Mouse (Mus musculus) lung, embryonic 15.5 days (tissue): ENCODE measurements around the gene Gtf3a. TPM values are rescaled to one million over a fixed set of nuclear protein-coding genes. Genes with fewer than 3 reads are reported as not detected.

ENCODE experiments used
- ATAC-seq: fragments of 200-750 bp; cut with Nextera tagmentation; 2 replicates; pipeline ENCODE4 v1.8.0; 2017; ENCODE audit warnings: moderate number of reproducible peaks, borderline replicate concordance; ENCODE audit not compliant: low FRiP score, low TSS enrichment; ENCODE audit errors: extremely low read depth
- H3K27ac ChIP-seq: fragments of 300-500 bp; sonication (generic); 2 replicates; pipeline ENCODE4 v1.5.1; 2015; ENCODE audit warnings: moderate library complexity, mild to moderate bottlenecking, inconsistent platforms
- H3K27me3 ChIP-seq: fragments of 300-500 bp; sonication (generic); 2 replicates; pipeline ENCODE4 v1.6.1; 2015; ENCODE audit warnings: inconsistent platforms
- H3K36me3 ChIP-seq: fragments of 300-500 bp; sonication (generic); 2 replicates; pipeline ENCODE4 v1.6.1; 2015; ENCODE audit warnings: inconsistent platforms
- H3K4me1 ChIP-seq: fragments of 300-500 bp; sonication (generic); 2 replicates; pipeline ENCODE4 v1.6.1; 2015; ENCODE audit warnings: inconsistent platforms
- H3K4me2 ChIP-seq: fragments of 300-500 bp; sonication (generic); 2 replicates; pipeline ENCODE4 v1.6.1; 2015; ENCODE audit warnings: inconsistent platforms, mild to moderate bottlenecking, moderate library complexity
- H3K4me3 ChIP-seq: fragments of 300-500 bp; sonication (generic); 2 replicates; pipeline ENCODE4 v1.5.1; 2015; ENCODE audit warnings: mild to moderate bottlenecking, inconsistent platforms
- H3K9ac ChIP-seq: fragments of 300-500 bp; sonication (generic); 2 replicates; pipeline ENCODE4 v1.6.1; 2015; ENCODE audit warnings: inconsistent platforms
- H3K9me3 ChIP-seq: fragments of 300-500 bp; sonication (generic); 2 replicates; pipeline ENCODE4 v1.6.1; 2016; ENCODE audit warnings: inconsistent platforms
- WGBS: fragments of 180-500 bp; shearing (Covaris S2); methylation state at CpG from one replicate; pipeline ENCODE4 v1.1.7; 2015; 5-methylcytosine and 5-hydroxymethylcytosine counted together
- polyA plus RNA-seq: library from polyadenylated mRNA; unstranded; fragments of >200 nt; fragmentation: Nextera tagmentation; extraction: Ambion mirVana; gene quantifications from 2 replicates; pipeline ENCODE4 v1.2.1, GENCODE M21; 2015

The Gtf3a gene
- polyA plus RNA-seq, 1 experiment from 2014 or later: 133 TPM

DNA sequence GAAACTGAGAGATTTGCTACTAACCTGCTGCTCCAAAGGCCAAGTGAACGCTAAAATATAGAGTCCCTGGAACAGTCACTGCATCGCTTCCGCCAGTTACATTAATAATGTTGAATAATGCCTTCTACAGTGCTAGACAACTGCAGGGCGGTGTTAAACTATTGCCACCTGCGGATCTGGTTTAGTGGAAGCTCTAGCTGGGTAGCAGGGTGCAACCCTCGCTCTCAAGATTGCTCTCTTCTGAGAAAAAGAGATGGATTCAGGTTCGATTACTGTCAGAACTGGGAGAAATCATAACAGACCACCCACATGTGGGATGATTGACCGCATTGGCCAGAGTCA lies 15.5 kb downstream of the Gtf3a start:
- Histone ChIP-seq H3K4me3 (peak overlapping the region; percentile 96), H3K27ac (no peak overlapping the region), H3K9ac (0 out of 2 replicates have a peak overlapping the region, but pooled peaks have one; percentile 31), H3K9me3 (no peaks in the 10 kb centered on the region), H3K27me3 (no peaks in the 10 kb centered on the region), H3K4me1 (peaks cover 10% of the 10 kb centered on the region), H3K36me3 (peaks cover 6% of the 10 kb centered on the region), H3K4me2 (peak overlapping the region; percentile 61)
- 50% methylated on average over 8 of the region's 8 CpGs for WGBS
- ATAC-seq: peak; percentile 19; the same call in 1 of the 2 replicates

- Histone ChIP-seq H3K27ac (no peak overlapping the region), H3K27me3 (no peaks in the 10 kb centered on the region), H3K36me3 (no peaks in the 10 kb centered on the region), H3K4me3 (no peak overlapping the region), H3K4me1 (peaks cover 7% of the 10 kb centered on the region), H3K4me2 (no peak overlapping the region), H3K9ac (no peak overlapping the region), H3K9me3 (no peaks in the 10 kb centered on the region)
- WGBS: 74% methylated on average over 13 of the region's 13 CpGs
- ATAC-seq: no peak
These were observed 20.4 kb downstream of the Gtf3a start for GRCm38 (mm10) chr5:146968695-146969393.

GRCm38 (mm10) chr5:146971776-146972561 lies 23.5 kb downstream of the Gtf3a start:
- Histone ChIP-seq H3K27ac (peak overlapping the region; percentile 57), H3K27me3 (no peaks in the 10 kb centered on the region), H3K4me3 (no peak overlapping the region), H3K4me1 (peaks cover 15% of the 10 kb centered on the region), H3K9me3 (no peaks in the 10 kb centered on the region), H3K9ac (no peak overlapping the region), H3K4me2 (no peak overlapping the region), H3K36me3 (no peaks in the 10 kb centered on the region)
- WGBS: 40% methylated on average over 10 of the region's 10 CpGs
- no peak for ATAC-seq

GRCm38 (mm10) chr5:146973353-146973752 lies 24.9 kb downstream of the Gtf3a start:
- H3K4me3 ChIP-seq: no peak overlapping the region
- H3K27ac ChIP-seq: no peak overlapping the region

DNA sequence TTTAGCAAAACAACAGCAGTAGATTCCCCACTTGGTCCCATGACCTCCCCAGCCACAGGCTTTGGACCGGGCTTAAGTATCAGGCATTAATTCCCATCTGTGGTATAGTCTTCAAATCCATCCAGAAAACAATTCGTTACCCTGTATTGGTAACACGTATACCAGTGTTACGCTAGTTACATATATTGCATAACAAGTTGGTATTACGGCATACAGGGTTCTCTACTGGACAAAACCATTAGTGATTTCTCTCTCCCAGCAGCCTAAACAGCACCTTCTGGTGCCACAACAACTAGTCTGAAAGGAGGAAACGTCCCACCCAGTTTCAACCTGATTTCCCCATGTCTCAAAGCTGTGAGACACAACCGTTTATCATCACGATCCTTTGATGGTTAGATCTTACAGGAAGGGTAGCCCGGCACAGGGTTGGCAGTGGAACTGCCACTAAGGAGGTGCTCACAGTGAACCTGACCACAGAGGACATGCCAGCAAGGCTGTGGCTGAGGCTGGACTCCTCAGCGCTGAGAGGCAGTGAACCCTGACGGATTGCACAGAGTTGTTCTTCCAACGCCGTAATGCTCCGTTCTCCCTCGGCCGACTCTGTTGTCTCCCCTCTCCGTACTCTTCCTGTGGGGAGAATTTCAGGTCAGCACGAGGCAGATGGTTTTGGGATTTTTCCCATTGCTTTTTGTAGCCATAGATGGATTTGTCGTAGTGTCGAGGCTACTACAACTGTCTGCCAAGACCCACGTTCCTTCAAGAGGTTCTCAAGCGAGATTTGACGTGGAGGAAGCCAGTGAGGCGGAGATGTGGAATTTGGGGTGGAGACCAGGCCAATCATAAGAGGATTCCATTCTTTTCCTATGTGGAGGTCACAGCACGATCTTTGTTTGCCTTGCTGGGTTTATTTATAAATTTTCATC lies 25.7 kb downstream of the Gtf3a start:
- peak overlapping the region; percentile 53 for H3K27ac ChIP-seq
- H3K4me1 ChIP-seq: peaks cover 15% of the 10 kb centered on the region
- H3K4me2 ChIP-seq: peak overlapping the region; percentile 40
- ATAC-seq: peak; percentile 66; the same call in 1 of the 2 replicates
- no peak overlapping the region for H3K4me3 ChIP-seq
- WGBS: 52% methylated on average over 25 of the region's 25 CpGs
- H3K9ac ChIP-seq: no peak overlapping the region
- no peaks in the 10 kb centered on the region for H3K9me3 ChIP-seq
- H3K27me3 ChIP-seq: no peaks in the 10 kb centered on the region
- H3K36me3 ChIP-seq: no peaks in the 10 kb centered on the region

More at GRCm38 (mm10) chr5:146973353-146973752, 24.9 kb downstream of the Gtf3a start:
- H3K36me3 ChIP-seq: no peaks in the 10 kb centered on the region
- no peak overlapping the region for H3K4me2 ChIP-seq
- H3K4me1 ChIP-seq: peaks cover 15% of the 10 kb centered on the region
- no peak for ATAC-seq
- no peaks in the 10 kb centered on the region for H3K9me3 ChIP-seq
- WGBS: 83% methylated on average over 9 of the region's 9 CpGs
- no peaks in the 10 kb centered on the region for H3K27me3 ChIP-seq
- no peak overlapping the region for H3K9ac ChIP-seq

GRCm38 (mm10) chr5:146974781-146975123 lies 26.3 kb downstream of the Gtf3a start:
- peak overlapping the region; percentile 37 for H3K27ac ChIP-seq
- WGBS: 13% methylated on average over 13 of the region's 13 CpGs
- H3K36me3 ChIP-seq: no peaks in the 10 kb centered on the region
- peak; percentile 39; the same call in 1 of the 2 replicates for ATAC-seq
- peaks cover 15% of the 10 kb centered on the region for H3K4me1 ChIP-seq
- H3K9me3 ChIP-seq: no peaks in the 10 kb centered on the region
- H3K4me3 ChIP-seq: no peak overlapping the region
- peak overlapping the region; percentile 40 for H3K4me2 ChIP-seq
- H3K9ac ChIP-seq: no peak overlapping the region
- no peaks in the 10 kb centered on the region for H3K27me3 ChIP-seq

GRCm38 (mm10) chr5:146981376-146981775 lies 32.9 kb downstream of the Gtf3a start:
- Histone ChIP-seq H3K9me3 (no peaks in the 10 kb centered on the region), H3K27ac (no peak overlapping the region), H3K36me3 (no peaks in the 10 kb centered on the region), H3K4me1 (no peaks in the 10 kb centered on the region), H3K9ac (no peak overlapping the region), H3K27me3 (peaks cover 30% of the 10 kb centered on the region), H3K4me3 (no peak overlapping the region), H3K4me2 (no peak overlapping the region)
- ATAC-seq: no peak
- 80% methylated on average over 6 of the region's 6 CpGs for WGBS

DNA sequence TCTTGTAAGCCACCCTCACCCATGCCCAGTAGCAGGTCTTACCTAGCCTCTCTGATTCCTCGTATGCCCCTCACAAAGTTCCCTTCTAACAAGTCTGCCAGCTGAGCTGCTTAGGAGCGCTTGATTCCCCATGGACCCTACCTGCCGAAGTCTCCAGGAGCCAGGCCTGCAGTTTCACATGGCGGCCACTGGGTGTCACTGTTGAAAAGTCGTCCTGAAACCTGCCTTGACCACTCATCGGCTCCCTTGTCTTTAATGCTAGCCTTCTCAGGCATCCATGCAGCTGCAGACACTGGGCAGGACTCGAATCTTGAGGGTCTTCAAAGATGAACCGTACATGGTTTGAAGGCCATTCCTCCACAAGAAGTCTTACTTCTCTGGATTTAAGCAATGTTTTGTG lies 34.8 kb downstream of the Gtf3a start:
- H3K4me1 ChIP-seq: no peaks in the 10 kb centered on the region
- no peak overlapping the region for H3K27ac ChIP-seq
- no peak overlapping the region for H3K9ac ChIP-seq
- H3K27me3 ChIP-seq: peaks cover 30% of the 10 kb centered on the region
- 7% methylated on average over 8 of the region's 8 CpGs for WGBS
- no peak overlapping the region for H3K4me3 ChIP-seq
- no peak overlapping the region for H3K4me2 ChIP-seq
- H3K9me3 ChIP-seq: no peaks in the 10 kb centered on the region
- H3K36me3 ChIP-seq: no peaks in the 10 kb centered on the region
- peak; percentile 48; the same call in 1 of the 2 replicates for ATAC-seq

- Histone ChIP-seq H3K9me3 (no peaks in the 10 kb centered on the region), H3K36me3 (no peaks in the 10 kb centered on the region), H3K27me3 (peaks cover 30% of the 10 kb centered on the region), H3K4me1 (no peaks in the 10 kb centered on the region), H3K4me2 (no peak overlapping the region), H3K4me3 (no peak overlapping the region), H3K9ac (no peak overlapping the region), H3K27ac (no peak overlapping the region)
- ATAC-seq: no peak
- 58% methylated on average over 21 of the region's 21 CpGs for WGBS
These were observed 37.4 kb downstream of the Gtf3a start for GRCm38 (mm10) chr5:146985725-146986433.

GRCm38 (mm10) chr5:146987588-146987987 lies 39.1 kb downstream of the Gtf3a start:
- ATAC-seq: no peak; the same call in 1 of the 2 replicates
- peaks cover 30% of the 10 kb centered on the region for H3K27me3 ChIP-seq
- H3K27ac ChIP-seq: no peak overlapping the region
- no peak overlapping the region for H3K9ac ChIP-seq
- no peak overlapping the region for H3K4me3 ChIP-seq
- no peaks in the 10 kb centered on the region for H3K36me3 ChIP-seq
- H3K4me1 ChIP-seq: no peaks in the 10 kb centered on the region
- no peaks in the 10 kb centered on the region for H3K9me3 ChIP-seq
- 77% methylated on average over 10 of the region's 10 CpGs for WGBS
- no peak overlapping the region for H3K4me2 ChIP-seq

GRCm38 (mm10) chr5:146989051-146989450 lies 40.6 kb downstream of the Gtf3a start:
- no peak overlapping the region for H3K4me2 ChIP-seq
- H3K27me3 ChIP-seq: peaks cover 20% of the 10 kb centered on the region
- ATAC-seq: no peak
- H3K9ac ChIP-seq: no peak overlapping the region
- no peaks in the 10 kb centered on the region for H3K9me3 ChIP-seq
- H3K4me1 ChIP-seq: no peaks in the 10 kb centered on the region
- H3K4me3 ChIP-seq: no peak overlapping the region
- WGBS: 53% methylated on average over 5 of the region's 5 CpGs
- no peak overlapping the region for H3K27ac ChIP-seq
- no peaks in the 10 kb centered on the region for H3K36me3 ChIP-seq
